Mouse (Mus musculus): Measurements from ENCODE around the gene Olfr1419.
"Not testable (repeated sequence)": the region's sequence is repeated elsewhere in the genome, so short reads cannot be mapped to it uniquely, and the experiment has no call there.

Gene Olfr1419

DNA sequence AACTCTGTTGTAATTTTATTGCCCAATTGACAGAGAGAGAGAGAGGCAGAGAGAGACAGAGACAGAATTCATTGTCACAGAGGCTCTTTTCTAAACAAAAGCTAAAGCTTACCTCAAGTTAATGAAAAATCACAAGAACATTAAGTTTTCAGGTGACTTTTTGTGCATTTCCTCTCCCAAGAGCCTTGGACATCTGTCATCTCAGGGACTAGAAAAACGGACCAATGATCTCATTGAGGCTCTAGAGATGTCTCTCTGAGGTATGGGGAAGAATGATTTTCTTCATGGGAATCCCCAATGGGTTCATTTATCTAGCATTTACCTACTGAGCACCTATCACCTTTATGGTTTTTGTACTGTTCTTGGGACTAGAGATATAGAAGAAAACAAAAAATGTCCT lies at the start of gene Olfr1419:
Gene Olfr1419 (minus strand): TSS at position 101 of the 400 bp plus-strand sequence.
- no peak for DNase-seq (ENCODE audit: low read depth, low spot score)

GRCm38 (mm10) chr19:11922515-11922914 lies 47.6 kb upstream of the Olfr1419 start:
- not testable (repeated sequence) for DNase-seq (ENCODE audit: low read depth, low spot score)

- DNase-seq (ENCODE audit: low read depth, low spot score), result no peak
Observed at GRCm38 (mm10) chr19:11922068-11922467, 47.2 kb upstream of the Olfr1419 start.

GRCm38 (mm10) chr19:11915804-11916203 lies 40.9 kb upstream of the Olfr1419 start:
- no peak for DNase-seq (ENCODE audit: low read depth, low spot score)

DNA sequence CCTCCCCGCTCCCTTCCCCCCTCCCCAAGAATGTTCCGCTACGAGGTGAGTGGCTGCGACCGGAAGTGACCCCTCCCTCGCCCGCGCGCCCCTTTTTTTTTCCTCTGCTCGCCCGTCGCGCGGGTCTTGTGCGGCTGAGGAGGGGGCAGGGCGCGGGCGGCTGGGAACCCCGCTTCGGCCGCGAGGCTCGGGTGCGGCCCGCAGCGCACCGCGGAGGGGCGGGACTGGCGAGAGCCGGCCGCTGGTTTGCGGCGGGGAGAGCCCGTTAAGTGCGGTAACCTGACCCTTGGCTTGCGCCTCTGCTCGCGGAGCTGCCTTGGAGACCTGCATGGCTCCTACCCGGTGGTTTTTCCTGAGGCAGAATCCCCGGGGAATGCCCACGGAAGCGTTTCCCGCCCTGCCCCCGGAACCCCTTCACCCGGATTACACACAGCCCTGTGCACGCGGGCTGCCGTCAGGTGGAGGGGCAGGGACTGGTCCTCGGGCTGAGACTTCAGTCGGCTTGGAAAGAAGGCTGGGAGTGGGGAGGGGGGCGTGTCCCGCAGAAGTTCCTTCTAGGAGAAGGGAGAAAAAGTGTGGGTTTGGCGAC lies 37.7 kb upstream of the Olfr1419 start:
- DNase-seq (ENCODE audit: low read depth, low spot score), result peak; percentile 87

GRCm38 (mm10) chr19:11912037-11912532 lies 37.2 kb upstream of the Olfr1419 start, which contains the start of gene Patl1:
Patl1 (plus strand) TSS chr19:11912399.
- DNase-seq (ENCODE audit: low read depth, low spot score), result peak; percentile 98

DNA sequence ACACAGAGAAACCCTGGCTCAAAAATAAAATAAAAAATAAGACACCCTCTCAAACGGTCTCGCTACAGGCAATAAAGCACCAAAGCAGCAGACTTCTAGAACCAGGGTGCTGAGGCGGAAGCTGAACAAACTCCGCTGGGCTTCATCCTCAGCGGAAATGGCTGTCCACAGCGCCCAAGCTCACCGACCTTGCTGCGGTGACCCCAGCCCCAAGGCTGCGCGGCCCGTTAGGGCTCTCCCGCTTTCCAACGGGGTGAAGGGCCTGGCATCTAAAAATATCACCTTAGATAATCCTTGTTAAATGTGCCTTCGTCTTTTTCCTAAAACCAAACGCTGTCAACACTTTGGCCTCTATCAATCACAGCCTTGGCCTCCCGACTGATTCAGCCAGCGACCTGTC lies 36.7 kb upstream of the Olfr1419 start:
- no peak for DNase-seq (ENCODE audit: low read depth, low spot score)

DNA sequence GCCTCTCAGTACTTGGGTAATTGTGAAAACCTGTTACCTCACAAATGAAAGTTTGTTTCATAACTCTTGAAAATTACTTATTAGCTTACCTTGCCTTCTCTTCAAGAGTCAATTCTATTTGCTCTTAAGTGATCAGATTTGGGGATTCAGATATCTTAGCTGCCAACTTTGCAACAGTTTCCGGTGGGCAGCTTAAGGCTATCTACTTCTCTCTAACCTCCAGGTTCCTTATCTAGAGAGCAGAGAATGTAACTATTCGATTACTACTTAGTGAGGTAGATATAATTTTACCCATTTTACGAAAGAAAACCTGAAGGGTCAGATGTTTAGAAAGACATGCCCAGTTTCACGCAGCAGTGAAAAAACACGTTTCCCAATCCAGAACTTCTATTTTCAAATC lies 36.1 kb upstream of the Olfr1419 start:
- DNase-seq (ENCODE audit: low read depth, low spot score), result no peak

DNA sequence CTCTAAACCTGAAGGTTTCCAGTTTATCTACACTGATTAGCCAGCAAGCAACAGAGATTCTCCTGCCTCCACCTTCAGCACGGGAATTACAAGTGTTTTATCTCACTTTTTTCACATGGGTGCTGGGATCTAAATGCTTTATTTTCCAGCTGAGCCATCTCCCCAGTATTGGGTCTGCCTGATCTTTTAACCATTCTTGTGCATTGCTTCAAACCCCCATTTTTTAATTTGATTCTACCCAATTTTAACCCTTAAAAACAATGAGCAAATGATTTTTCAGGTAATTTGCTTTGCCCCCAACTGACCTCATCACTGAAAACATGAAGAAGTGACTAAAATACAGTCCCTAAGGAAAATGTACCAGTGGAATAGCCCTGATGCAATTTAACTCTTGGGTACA lies 11.4 kb upstream of the Olfr1419 start, which contains the start of gene Olfr1420:
Gene Olfr1420 (plus strand): TSS at position 301 of the 400 bp plus-strand sequence.
- no peak for DNase-seq (ENCODE audit: low read depth, low spot score)

DNA sequence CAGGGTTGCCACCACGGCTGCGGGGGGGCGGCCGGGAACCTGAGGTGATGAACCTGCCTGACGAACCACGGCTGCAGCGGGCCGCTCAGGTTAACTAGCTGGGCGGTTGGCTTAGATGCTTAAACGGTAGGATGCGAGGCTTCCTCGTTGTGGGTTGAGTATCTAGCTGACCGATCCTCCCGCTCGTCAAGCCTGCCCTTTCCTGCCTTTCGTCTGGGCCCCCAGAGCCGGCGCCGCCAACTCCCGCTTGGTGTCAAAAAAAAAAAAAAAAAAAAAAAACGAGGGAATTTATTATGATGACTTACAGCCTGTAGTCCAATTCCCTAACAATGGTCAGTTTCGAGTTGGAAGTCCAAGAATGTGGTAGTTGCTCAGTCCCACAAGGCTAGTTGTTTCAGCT lies 3.5 kb upstream of the Olfr1419 start:
- not testable (repeated sequence) for DNase-seq (ENCODE audit: low read depth, low spot score)

GRCm38 (mm10) chr19:11867837-11868236 lies 7.1 kb downstream of the Olfr1419 start:
- peak; percentile 71 for DNase-seq (ENCODE audit: low read depth, low spot score)

- no peak for DNase-seq (ENCODE audit: low read depth, low spot score)
Observed at GRCm38 (mm10) chr19:11860966-11861365, 13.9 kb downstream of the Olfr1419 start, which contains the start of gene Olfr1418. Olfr1418 (minus strand) TSS chr19:11861066.

GRCm38 (mm10) chr19:11856506-11856905 lies 18.4 kb downstream of the Olfr1419 start:
- peak; percentile 13 for DNase-seq (ENCODE audit: low read depth, low spot score)

GRCm38 (mm10) chr19:11854821-11855220 lies 20.1 kb downstream of the Olfr1419 start:
- DNase-seq (ENCODE audit: low read depth, low spot score), result no peak

DNA sequence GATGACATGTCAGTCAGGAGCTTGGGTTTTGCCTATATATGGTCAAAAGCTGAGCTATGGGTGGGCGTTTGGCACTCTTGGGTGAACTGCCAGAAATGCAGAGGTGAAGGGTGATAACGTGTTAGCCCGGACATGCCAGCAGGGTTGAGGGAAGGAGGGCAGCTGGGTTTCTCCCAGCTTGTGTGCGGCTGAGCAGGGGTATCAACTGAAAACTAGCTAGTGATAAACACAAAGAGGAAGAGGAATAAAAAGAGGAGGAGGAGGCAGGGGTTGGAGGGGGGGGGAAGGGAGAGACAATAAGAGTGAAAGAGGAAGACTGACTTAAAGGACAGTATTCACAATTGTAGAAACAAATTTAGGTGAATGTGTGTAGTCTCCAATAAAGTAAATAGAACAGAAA lies 22.3 kb downstream of the Olfr1419 start:
- DNase-seq (ENCODE audit: low read depth, low spot score), result peak; percentile 5

- DNase-seq (ENCODE audit: low read depth, low spot score), result no peak
Observed at GRCm38 (mm10) chr19:11846333-11846732, 28.6 kb downstream of the Olfr1419 start.

GRCm38 (mm10) chr19:11839119-11839518 lies 35.8 kb downstream of the Olfr1419 start, which contains the start of gene Olfr1417:
Olfr1417 (minus strand) TSS chr19:11839219.
- no peak for DNase-seq (ENCODE audit: low read depth, low spot score)

DNA sequence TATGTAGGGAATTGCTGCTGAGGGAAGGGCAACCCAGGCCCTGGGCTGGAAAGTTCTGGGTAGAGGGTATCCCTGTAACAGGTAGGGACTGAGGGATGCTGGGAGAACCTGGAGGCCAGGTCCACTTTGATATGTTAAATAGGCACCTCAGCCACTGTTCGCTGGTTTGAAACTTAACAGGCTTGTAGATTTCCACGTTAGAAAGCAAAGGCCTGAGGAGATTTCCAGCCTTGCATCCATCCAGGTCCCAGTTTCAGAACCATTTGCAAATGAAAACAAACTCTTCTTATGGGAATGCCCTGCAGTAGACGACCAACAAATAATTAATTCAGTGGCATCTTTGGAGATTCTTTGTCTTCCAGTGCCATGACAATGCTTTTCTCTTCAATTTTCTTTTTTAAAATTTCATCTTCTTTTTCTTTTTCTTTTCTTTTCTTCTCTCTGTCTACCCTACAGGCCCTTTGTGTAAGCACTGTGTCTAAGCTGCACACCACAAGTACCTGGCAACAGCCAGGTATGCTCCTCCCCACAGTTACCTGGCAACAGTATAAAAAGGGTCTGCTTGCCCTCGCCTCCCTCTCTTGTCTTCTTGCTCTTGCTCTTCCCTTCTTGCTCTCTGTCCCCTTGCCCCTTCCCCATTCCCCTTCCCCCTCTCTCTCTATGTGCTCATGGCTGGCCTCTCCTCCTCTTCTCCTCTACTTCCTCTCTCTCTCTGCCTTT lies 51.4 kb downstream of the Olfr1419 start:
- peak; percentile 48 for DNase-seq (ENCODE audit: low read depth, low spot score)

DNA sequence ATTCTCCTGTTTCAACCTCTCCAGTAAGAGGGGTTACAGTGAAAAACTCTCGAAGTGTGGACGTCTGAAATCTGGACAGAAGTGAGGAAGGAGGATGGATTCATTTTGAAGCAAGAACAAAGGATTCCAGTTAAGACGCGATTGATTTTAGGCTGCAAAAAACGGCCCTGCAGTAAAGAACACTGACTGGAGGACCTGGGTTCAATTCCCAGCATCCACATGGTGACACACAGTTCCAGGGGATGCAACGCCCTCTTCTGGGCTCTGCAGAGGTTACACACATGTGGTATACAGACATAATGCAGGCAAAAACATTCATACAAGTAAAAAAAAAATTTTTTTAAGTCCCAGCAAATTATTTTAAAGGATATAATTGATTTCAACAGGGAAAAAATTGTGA lies 54.7 kb downstream of the Olfr1419 start:
- peak; percentile 58 for DNase-seq (ENCODE audit: low read depth, low spot score)

GRCm38 (mm10) chr19:11819800-11820199 lies 55.1 kb downstream of the Olfr1419 start:
- peak; percentile 87 for DNase-seq (ENCODE audit: low read depth, low spot score)

GRCm38 (mm10) chr19:11819143-11819700 lies 55.7 kb downstream of the Olfr1419 start, which contains the start of gene Stx3:
Stx3 (minus strand) TSS chr19:11819403.
- no peak for DNase-seq (ENCODE audit: low read depth, low spot score)
